Mouse (Mus musculus) v-Abl transformed pro-B cells (cell line): Measurements from ENCODE around the gene Ube2k.

Experiments used
- in situ Hi-C, 2 experiments: fragments of 400-800 bp; cut with MboI; formaldehyde crosslinking; loops; one replicate each; pipeline ENCODE4 v1.15.1; 2025; ENCODE audit not compliant: unreplicated experiment in 2 of 2

Ube2k gene

GRCm38 (mm10) chr5:65535457-65536067 lies 1.5 kb upstream of the Ube2k start:
- in situ Hi-C loops = loop anchor here in 1 of 2 experiments (25.0 kb wide), 1 partner anchor 427 kb away; no protein-coding TSS in a partner anchor

GRCm38 (mm10) chr5:65536068-65536465 lies 966 bp upstream of the Ube2k start:
- in situ Hi-C loops = loop anchor here in 1 of 2 experiments (25.0 kb wide), 1 partner anchor 426 kb away; no protein-coding TSS in a partner anchor

- in situ Hi-C loops = loop anchor here in 1 of 2 experiments (25.0 kb wide), 1 partner anchor 425 kb away; no protein-coding TSS in a partner anchor
Measured at GRCm38 (mm10) chr5:65537420-65538071, 513 bp downstream of the Ube2k start.

- in situ Hi-C loops = loop anchor here in 1 of 2 experiments (25.0 kb wide), 1 partner anchor 424 kb away; no protein-coding TSS in a partner anchor
Measured at GRCm38 (mm10) chr5:65538121-65538520, 1.1 kb downstream of the Ube2k start.

- in situ Hi-C loops = loop anchor here in 1 of 2 experiments (25.0 kb wide), 1 partner anchor 423 kb away; no protein-coding TSS in a partner anchor
Measured at GRCm38 (mm10) chr5:65538829-65539228, 1.8 kb downstream of the Ube2k start.

GRCm38 (mm10) chr5:65539786-65540185 lies 2.8 kb downstream of the Ube2k start:
- in situ Hi-C loops = loop anchor here in 1 of 2 experiments (25.0 kb wide), 1 partner anchor 423 kb away; no protein-coding TSS in a partner anchor

GRCm38 (mm10) chr5:65541889-65542288 lies 4.9 kb downstream of the Ube2k start:
- in situ Hi-C loops = loop anchor here in 1 of 2 experiments (25.0 kb wide), 1 partner anchor 420 kb away; no protein-coding TSS in a partner anchor

- in situ Hi-C loops = loop anchor here in 1 of 2 experiments (25.0 kb wide), 1 partner anchor 419 kb away; no protein-coding TSS in a partner anchor
Measured at GRCm38 (mm10) chr5:65543491-65543890, 6.5 kb downstream of the Ube2k start.

GRCm38 (mm10) chr5:65544616-65545015 lies 7.6 kb downstream of the Ube2k start:
- in situ Hi-C loops = loop anchor here in 1 of 2 experiments (25.0 kb wide), 1 partner anchor 418 kb away; no protein-coding TSS in a partner anchor

GRCm38 (mm10) chr5:65549677-65550076 lies 12.6 kb downstream of the Ube2k start:
- in situ Hi-C loops = loop anchor here in 1 of 2 experiments (25.0 kb wide), 1 partner anchor 413 kb away; no protein-coding TSS in a partner anchor

- in situ Hi-C loops = no loop called here
Measured at GRCm38 (mm10) chr5:65557109-65557508, 20.1 kb downstream of the Ube2k start.

GRCm38 (mm10) chr5:65561125-65561893 lies 24.3 kb downstream of the Ube2k start:
- in situ Hi-C loops = no loop called here

- in situ Hi-C loops = no loop called here
Measured at GRCm38 (mm10) chr5:65565486-65565885, 28.5 kb downstream of the Ube2k start.

GRCm38 (mm10) chr5:65574876-65575275 lies 37.8 kb downstream of the Ube2k start:
- in situ Hi-C loops = no loop called here

- in situ Hi-C loops = no loop called here
Measured at GRCm38 (mm10) chr5:65575896-65576295, 38.9 kb downstream of the Ube2k start.

- in situ Hi-C loops = no loop called here
Measured at GRCm38 (mm10) chr5:65578545-65578944, 41.5 kb downstream of the Ube2k start.

GRCm38 (mm10) chr5:65586291-65586690 lies 49.3 kb downstream of the Ube2k start:
- in situ Hi-C loops = loop anchor here in 1 of 2 experiments (10.0 kb wide), 1 partner anchor 101 kb away; no protein-coding TSS in a partner anchor

GRCm38 (mm10) chr5:65590199-65590598 lies 53.2 kb downstream of the Ube2k start:
- in situ Hi-C loops = no loop called here

GRCm38 (mm10) chr5:65592421-65592820 lies 55.4 kb downstream of the Ube2k start:
- in situ Hi-C loops = no loop called here

GRCm38 (mm10) chr5:65599681-65600080 lies 62.6 kb downstream of the Ube2k start:
- in situ Hi-C loops = no loop called here
